Mouse (Mus musculus) heart, embryonic 11.5 days (tissue): ENCODE results near the gene Mup3. TPM values are rescaled to one million over a fixed set of nuclear protein-coding genes. Genes with fewer than 3 reads are reported as not detected.
"Not testable (repeated sequence)": the region's sequence is repeated elsewhere in the genome, so short reads cannot be mapped to it uniquely, and the experiment has no call there.

Experiments
- ATAC-seq: fragments of 200-750 bp; cut with Nextera tagmentation; replicated peaks from 2 replicates; pipeline ENCODE4 v1.8.0; 2017; ENCODE audit warnings: moderate library complexity; ENCODE audit not compliant: insufficient number of reproducible peaks, low FRiP score, low TSS enrichment
- H3K27ac ChIP-seq: fragments of 300-500 bp; sonication (generic); 2 replicates; pipeline ENCODE4 v1.5.1; 2014; ENCODE audit warnings: mild to moderate bottlenecking, low read depth, low read length
- H3K27me3 ChIP-seq: fragments of 300-500 bp; sonication (generic); 2 replicates; pipeline ENCODE4 v1.6.1; 2014; ENCODE audit warnings: mild to moderate bottlenecking, low read length, mixed read lengths; ENCODE audit not compliant: control insufficient read depth, insufficient read depth
- H3K36me3 ChIP-seq: fragments of 300-500 bp; sonication (generic); 2 replicates; pipeline ENCODE4 v1.6.1; 2014; ENCODE audit warnings: mild to moderate bottlenecking, low read length, moderate library complexity, mixed read lengths; ENCODE audit not compliant: control insufficient read depth, insufficient read depth
- H3K4me1 ChIP-seq: fragments of 300-500 bp; sonication (generic); 2 replicates; pipeline ENCODE4 v1.6.1; 2014; ENCODE audit warnings: low read length; ENCODE audit not compliant: control insufficient read depth, insufficient read depth
- H3K4me2 ChIP-seq: fragments of 300-500 bp; sonication (generic); 2 replicates; pipeline ENCODE4 v1.6.1; 2014; ENCODE audit warnings: mild to moderate bottlenecking, moderate library complexity
- H3K4me3 ChIP-seq: fragments of 300-500 bp; sonication (generic); 2 replicates; pipeline ENCODE4 v1.5.1; 2014; ENCODE audit warnings: low read depth, low read length
- H3K9ac ChIP-seq: fragments of 300-500 bp; sonication (generic); 2 replicates; pipeline ENCODE4 v1.6.1; 2014; ENCODE audit warnings: mild to moderate bottlenecking, low read depth, low read length, moderate library complexity
- H3K9me3 ChIP-seq: fragments of 300-500 bp; sonication (generic); replicated peaks from 2 replicates; pipeline ENCODE4 v1.6.1; 2016; ENCODE audit warnings: low read length; ENCODE audit not compliant: control insufficient read depth
- WGBS: fragments of 180-500 bp; shearing (Covaris S2); extraction: QIAGEN DNeasy Blood & Tissue Kit; methylation state at CpG from one replicate; pipeline ENCODE4 v1.1.7; 2014; ENCODE audit not compliant: insufficient replicate concordance; 5-methylcytosine and 5-hydroxymethylcytosine counted together
- polyA plus RNA-seq: library from polyadenylated mRNA; unstranded; fragments of >200 nt; fragmentation: Nextera tagmentation; extraction: Ambion mirVana; gene quantifications from 2 replicates; pipeline ENCODE4 v1.2.1, GENCODE M21; 2014

Mup3 gene
- not detected in 2 replicates for polyA plus RNA-seq

DNA sequence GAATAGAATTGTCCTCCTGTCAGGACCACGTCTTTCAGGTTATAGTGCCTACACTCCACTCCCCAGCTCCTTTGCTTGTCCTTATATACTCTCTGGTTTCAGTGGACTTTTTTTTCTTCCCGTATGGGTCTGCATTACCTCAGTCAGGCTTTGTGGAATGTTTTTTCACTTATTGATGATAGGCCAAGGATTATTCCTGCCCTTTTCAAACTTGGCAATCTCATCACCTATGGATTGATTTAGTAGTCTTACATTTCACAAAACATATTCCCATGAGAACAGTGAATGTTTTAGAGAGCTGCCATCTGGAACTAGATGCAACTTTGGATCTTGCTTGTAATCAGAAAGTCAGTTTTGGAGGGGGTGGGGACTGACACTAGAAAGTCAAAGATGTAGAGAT, at the start of gene Mup3:
Gene Mup3, minus strand, starts transcription at position 102 of the 400 bp plus-strand sequence.
- H3K36me3 ChIP-seq, result no peaks in the 10 kb centered on the region
- no peaks in the 10 kb centered on the region for H3K27me3 ChIP-seq
- H3K9ac ChIP-seq, result no peak within 1 kb of the TSS
- H3K4me3 ChIP-seq, result no peak within 1 kb of the TSS
- no peak within 1 kb of the TSS for H3K4me2 ChIP-seq
- WGBS, result 71% methylated on average over 2 of the region's 2 CpGs
- no peaks in the 10 kb centered on the region for H3K9me3 ChIP-seq
- H3K4me1 ChIP-seq, result no peaks in the 10 kb centered on the region
- ATAC-seq, result no peak
- H3K27ac ChIP-seq, result no peak within 1 kb of the TSS

DNA sequence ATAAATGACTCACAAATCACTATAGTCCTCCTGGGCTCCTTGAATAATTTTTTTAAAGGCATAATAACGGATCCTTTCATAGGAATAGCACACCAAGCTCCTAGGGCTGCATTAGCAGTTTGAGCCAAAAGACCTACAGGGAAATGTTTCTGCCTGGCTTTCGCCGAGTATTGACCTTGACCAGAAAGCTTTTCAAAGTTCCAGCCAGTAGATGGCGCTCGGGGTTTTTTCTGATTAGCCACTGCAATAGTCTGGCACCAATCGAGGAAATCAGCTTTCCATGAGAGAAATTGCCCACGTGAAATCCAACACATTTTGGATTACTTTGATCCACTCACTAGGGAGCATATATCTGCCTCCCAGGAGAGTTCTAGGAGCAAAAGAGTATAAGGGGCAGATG, 46.6 kb upstream of the Mup3 start:
- H3K27me3 ChIP-seq, result no peaks in the 10 kb centered on the region
- ATAC-seq, result no peak
- H3K27ac ChIP-seq, result no peak overlapping the region
- 65% methylated on average over 7 of the region's 7 CpGs for WGBS
- H3K4me1 ChIP-seq, result no peaks in the 10 kb centered on the region
- H3K9ac ChIP-seq, result no peak overlapping the region
- H3K4me2 ChIP-seq, result no peak overlapping the region
- no peak overlapping the region for H3K4me3 ChIP-seq
- H3K9me3 ChIP-seq, result peaks cover 11% of the 10 kb centered on the region
- no peaks in the 10 kb centered on the region for H3K36me3 ChIP-seq

DNA sequence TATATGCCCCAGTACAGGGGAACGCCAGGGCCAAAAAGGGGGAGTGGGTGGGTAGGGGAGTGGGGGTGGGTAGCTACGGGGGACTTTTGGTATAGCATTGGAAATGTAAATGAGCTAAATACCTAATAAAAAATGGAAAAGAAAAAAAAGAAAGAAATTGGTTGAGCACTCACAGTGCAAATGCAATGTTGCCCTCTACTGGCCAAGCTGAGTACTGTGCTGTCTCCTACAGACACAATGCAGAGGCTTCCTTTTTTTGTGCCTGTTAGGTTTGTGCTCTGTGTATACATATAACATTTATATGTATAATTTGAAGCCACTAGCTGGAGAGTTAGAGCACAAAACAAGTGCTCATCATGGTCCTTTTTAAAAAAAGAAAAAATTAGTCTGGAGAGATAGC, 16.2 kb upstream of the Mup3 start:
- not testable (repeated sequence) for ATAC-seq, H3K27me3 ChIP-seq, H3K4me2 ChIP-seq, H3K27ac ChIP-seq, H3K4me3 ChIP-seq, H3K36me3 ChIP-seq, H3K4me1 ChIP-seq, H3K9ac ChIP-seq, H3K9me3 ChIP-seq
- 75% methylated on average over 2 of the region's 2 CpGs for WGBS

DNA sequence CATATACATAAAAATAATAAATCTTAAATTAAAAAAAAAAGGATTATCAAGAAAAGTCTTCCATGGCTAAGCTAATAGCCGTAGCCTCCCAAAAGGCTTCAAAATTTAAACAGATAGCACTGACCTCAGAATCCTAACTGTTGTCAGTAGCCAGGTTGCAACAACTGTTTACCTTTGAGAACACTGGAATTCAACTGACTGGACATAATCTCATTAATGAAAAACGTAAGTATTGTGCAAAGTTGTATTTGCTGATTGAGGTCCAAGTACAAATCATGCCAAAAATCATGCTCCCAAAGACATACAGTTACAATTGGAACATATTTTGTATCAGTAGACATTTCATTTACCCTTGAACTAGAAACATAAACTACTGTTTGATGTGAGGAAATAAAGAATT, 811 bp upstream of the Mup3 start:
- H3K27ac ChIP-seq, result no peak overlapping the region
- H3K9ac ChIP-seq, result no peak overlapping the region
- H3K27me3 ChIP-seq, result no peaks in the 10 kb centered on the region
- H3K36me3 ChIP-seq, result no peaks in the 10 kb centered on the region
- H3K4me2 ChIP-seq, result no peak overlapping the region
- no peak for ATAC-seq
- H3K4me3 ChIP-seq, result no peak overlapping the region
- WGBS, result 78% methylated on average over 2 of the region's 2 CpGs
- no peaks in the 10 kb centered on the region for H3K9me3 ChIP-seq
- no peaks in the 10 kb centered on the region for H3K4me1 ChIP-seq

GRCm38 (mm10) chr4:62082755-62083154, 4.4 kb downstream of the Mup3 start:
- Histone ChIP-seq H3K36me3 (no peaks in the 10 kb centered on the region), H3K4me3 (no peak overlapping the region), H3K9me3 (no peaks in the 10 kb centered on the region), H3K27ac (no peak overlapping the region), H3K27me3 (no peaks in the 10 kb centered on the region), H3K9ac (no peak overlapping the region), H3K4me1 (no peaks in the 10 kb centered on the region), H3K4me2 (no peak overlapping the region)
- ATAC-seq, result no peak

DNA sequence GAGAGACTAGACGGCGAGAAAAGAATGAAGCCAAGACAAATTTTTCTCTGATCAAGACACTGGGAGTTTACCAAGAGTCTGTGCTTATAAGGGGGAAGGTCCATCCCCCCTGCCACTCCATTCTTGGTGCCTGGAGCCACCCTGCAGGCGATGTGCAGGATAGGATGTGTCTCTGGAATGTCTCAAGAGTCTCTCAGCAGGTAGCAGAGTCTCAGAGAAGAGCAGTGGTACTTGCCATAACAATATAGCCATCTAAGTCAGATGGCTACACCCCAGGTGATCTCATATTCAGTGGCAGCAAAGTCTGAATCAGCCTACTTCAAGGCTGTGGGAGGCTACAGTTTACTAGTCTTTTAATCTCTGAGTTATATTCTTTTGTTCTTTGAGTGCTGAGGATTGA, 12.0 kb downstream of the Mup3 start:
- Histone ChIP-seq H3K27ac (no peak overlapping the region), H3K9ac (no peak overlapping the region), H3K4me1 (no peaks in the 10 kb centered on the region), H3K4me3 (no peak overlapping the region), H3K9me3 (no peaks in the 10 kb centered on the region), H3K27me3 (no peaks in the 10 kb centered on the region), H3K4me2 (no peak overlapping the region), H3K36me3 (no peaks in the 10 kb centered on the region)
- 61% methylated on average over 3 of the region's 3 CpGs for WGBS
- ATAC-seq, result no peak

DNA sequence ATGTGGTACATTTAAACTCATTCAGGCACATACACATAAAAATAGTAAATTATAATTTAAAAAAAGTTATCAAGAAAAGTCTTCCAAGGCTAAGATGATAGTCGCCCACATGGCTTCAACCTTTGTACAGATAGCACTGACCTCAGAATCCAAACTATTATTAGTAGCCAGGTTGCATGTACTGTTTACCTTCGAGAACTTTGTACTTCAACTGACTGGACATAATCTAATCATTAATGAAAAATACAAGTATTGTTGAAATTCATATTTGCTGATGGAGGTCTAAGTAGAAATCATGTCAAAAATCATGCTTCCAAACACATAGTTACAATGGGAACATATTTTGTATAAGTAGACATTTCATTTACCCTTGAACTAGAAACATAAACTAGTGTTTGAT, 32.4 kb downstream of the Mup3 start:
- not testable (repeated sequence) for ATAC-seq, H3K4me2 ChIP-seq, H3K9me3 ChIP-seq, H3K4me3 ChIP-seq, H3K27ac ChIP-seq, H3K4me1 ChIP-seq, H3K9ac ChIP-seq, H3K36me3 ChIP-seq, H3K27me3 ChIP-seq
- WGBS, result 54% methylated on average over 2 of the region's 2 CpGs

DNA sequence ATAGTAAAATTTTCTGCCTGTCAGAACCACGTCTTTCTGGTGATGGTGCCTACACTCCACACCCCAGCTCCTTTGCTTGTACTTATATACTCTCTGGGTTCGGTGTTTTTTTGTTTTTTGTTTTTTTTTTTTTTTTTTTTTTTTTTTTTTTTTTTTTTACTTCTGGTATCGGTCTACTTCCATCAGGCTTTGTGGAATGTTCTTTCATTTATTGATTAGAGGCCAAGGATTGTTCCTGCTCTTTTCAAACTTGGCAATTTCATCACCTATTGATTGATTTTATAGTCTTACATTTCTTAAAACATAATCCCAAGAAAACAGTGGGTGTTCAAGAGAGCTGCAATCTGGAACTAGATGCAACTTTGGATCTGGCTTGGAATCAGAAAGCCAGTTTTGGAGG, 33.1 kb downstream of the Mup3 start, which contains the start of gene Mup20:
Gene Mup20, minus strand, starts transcription at position 101 of the 400 bp plus-strand sequence.
- not testable (repeated sequence) for H3K27ac ChIP-seq, H3K36me3 ChIP-seq, H3K4me1 ChIP-seq, H3K4me2 ChIP-seq, H3K27me3 ChIP-seq, H3K9ac ChIP-seq, H3K9me3 ChIP-seq, H3K4me3 ChIP-seq, ATAC-seq
- 40% methylated on average over 1 of the region's 3 CpGs for WGBS
